Mouse (Mus musculus) heart, postnatal 0 days (tissue): ENCODE measurements around the gene Cadps.

Experiments
- CTCF ChIP-seq: IDR thresholded peaks from 2 replicates; pipeline ENCODE4 v1.5.1; 2016; ENCODE audit warnings: antibody characterized with exemption, control low read depth, low read depth
- EP300 ChIP-seq: IDR thresholded peaks from 2 replicates; pipeline ENCODE4 v1.6.1; 2016; ENCODE audit warnings: antibody characterized with exemption, low read depth

DNA sequence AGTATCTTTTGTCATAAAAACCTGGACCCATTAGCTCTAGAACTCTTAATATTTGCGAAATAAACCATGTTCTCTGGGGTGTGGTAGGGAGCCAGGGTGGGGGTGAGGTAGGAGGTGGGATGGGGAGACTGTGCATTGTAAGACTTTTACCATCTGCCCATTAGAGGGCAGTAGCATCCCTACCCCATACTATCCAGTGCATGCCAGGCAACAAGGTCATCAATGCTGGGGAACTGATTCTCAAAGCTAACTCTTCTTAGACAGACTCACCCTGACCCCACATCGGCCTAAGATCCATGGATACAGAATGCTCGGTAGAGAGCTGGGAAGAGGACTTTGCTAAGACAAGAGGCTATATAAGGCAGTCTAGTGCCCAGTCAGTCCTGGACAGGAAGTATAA is 425.3 kb downstream of the Cadps start:
- peak; percentile 24; the same call in 1 of the 2 replicates for TF ChIP-seq CTCF
- no peak for TF ChIP-seq EP300
